Mouse (Mus musculus) kidney, postnatal 14 days (tissue): ENCODE results near the gene Oxsr1.
"Not testable (repeated sequence)": the region's sequence is repeated elsewhere in the genome, so short reads cannot be mapped to it uniquely, and the experiment has no call there.

Source experiments
- DNase-seq: peaks from one replicate; pipeline ENCODE4 v3.0.0; 2022; ENCODE audit warnings: mixed read lengths

The Oxsr1 gene

GRCm38 (mm10) chr9:119337842-119338241, 15.6 kb upstream of the Oxsr1 start:
- peak; percentile 43 for DNase-seq

GRCm38 (mm10) chr9:119335571-119335970, 13.3 kb upstream of the Oxsr1 start:
- DNase-seq, result no peak

- no peak for DNase-seq
Observed at GRCm38 (mm10) chr9:119334834-119335233, 12.6 kb upstream of the Oxsr1 start.

DNA sequence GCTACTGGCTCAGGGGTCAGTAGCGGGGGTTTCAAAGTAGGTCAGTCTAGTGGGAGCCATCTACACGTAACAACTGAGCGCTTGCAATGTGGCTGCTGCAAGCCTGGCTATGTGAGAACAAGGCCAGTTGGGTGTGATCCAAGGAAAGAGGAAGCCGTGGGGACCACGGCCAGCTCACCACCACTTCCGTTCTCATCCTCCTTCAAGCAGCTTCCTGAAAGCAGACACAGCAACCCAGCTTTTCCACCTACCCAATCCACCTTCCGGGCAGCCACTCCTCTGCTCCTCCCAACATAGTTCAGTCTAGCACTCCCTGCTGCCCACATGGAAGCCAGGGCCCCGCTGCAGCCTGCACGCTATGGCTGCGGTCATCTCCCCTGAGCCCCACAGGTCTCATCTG, 12.1 kb upstream of the Oxsr1 start:
- DNase-seq, result peak; percentile 80

DNA sequence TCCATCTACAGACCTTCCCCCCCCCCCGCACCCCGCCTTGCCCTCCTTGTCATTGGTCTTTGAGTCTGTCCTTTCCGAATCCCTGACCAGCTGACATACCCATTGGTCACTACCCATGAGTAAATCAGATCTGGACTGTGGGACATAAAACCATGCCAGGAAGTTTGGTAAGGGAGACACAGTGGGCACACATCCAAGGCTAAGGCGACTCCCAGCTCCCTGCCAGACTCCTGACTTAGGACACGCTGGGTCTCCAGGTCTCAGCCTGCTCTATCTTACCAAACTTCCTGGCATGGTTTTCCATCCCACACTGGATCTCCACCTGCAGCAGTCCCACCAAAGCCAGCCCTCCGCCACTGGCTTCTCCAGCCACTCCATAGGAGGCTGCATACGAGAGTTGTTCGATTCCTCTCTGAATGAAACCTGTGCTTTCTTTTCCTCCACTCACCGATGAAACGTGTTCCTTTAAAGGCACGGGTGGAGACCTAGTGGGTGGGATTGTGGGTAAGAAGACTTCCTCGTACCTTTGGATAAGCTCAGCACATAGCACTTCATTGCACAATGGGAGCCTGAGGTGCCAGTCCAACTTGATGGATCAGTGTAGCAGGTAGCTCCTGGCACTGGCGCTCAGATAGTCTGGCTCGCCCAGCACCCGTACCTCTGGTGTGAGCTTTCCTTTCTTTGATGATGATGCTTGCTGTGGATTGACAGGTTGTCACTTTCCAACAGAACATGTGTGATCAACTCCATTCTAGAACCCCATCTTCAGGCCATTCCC, 8.1 kb upstream of the Oxsr1 start:
- DNase-seq, result no peak

- DNase-seq, result no peak
Observed at GRCm38 (mm10) chr9:119328488-119328887, 6.3 kb upstream of the Oxsr1 start.

GRCm38 (mm10) chr9:119324130-119324529, 1.9 kb upstream of the Oxsr1 start:
- DNase-seq, result no peak

GRCm38 (mm10) chr9:119323260-119323645, 1.0 kb upstream of the Oxsr1 start:
- no peak for DNase-seq

DNA sequence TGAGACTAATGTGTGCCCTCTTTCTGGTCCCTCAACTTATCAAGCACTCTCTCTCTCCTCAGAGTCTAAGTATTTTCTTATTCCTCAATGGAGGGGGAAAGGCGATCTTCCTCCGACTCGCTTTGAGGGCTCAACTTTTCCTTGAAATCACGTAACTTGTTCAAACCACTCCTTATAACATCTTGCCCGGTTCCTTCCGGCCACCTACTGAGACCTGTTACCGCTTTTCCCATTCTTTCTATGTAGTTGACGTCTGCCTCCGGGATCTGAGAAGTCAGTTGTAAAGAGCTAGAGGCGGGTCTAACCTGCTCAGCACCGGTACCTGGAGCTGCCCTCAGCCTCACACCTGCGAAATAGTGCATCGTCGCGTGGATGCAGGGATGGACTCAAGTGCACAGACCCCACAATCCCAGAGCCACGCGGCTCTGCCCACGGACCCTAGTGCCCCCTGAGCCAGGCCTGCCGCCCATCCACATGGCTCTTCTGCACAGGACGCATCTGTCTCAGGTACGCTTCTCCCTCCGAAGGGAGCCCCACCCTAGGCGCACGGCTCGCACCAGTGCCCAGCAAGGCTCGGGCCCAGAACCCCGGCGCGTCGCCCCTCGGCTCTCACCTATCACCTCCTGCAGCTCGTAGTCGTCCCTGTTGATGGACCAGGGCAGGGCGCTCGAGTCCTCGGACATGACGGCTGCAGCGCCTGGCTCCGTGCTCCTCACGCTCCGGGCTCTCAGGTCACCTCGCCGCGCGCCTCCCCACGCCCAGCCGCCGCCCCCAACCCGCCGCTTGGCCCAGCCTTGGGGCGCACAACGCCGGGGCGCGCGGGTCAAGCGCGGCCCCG, 616 bp downstream of the Oxsr1 start:
- peak; percentile 23 for DNase-seq

DNA sequence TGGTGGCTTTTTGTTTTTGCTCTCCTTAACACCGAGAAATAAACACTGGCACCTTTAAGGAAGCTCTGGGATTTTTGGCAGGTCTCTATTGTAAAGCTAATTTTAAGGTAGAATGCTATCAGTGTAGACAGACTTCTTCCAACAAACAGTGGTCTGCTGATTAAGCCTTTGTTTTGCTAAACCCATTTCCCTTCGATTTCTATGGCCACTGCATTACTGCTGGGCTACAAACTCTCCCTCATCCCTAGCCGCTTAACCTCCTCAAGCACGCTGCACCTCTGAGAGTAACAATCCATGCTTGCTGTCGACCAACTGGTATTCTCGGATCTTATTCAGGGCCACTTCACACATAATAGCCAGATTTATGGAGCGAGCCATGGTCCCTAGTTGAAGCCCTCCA, 1.3 kb downstream of the Oxsr1 start:
- DNase-seq, result no peak

DNA sequence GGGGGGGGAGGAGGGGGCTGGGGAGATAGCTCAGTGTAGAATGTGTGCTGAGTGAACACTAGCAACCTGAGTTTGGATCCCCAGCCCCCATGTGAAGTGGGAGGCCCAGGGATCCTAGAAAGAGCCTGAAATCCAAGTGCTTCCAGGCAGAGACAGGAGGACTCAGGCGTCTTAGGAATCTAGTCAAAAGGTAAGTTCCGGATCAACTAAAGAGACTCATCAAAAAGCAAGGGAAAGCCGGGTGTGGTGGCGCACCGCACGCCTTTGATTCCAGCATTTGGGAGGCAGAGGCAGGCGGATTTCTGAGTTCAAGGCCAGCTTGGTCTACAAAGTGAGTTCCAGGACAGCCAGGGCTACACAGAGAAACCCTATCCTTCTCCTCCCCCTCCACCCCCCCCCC, 1.8 kb downstream of the Oxsr1 start:
- no peak for DNase-seq

- DNase-seq, result no peak
Observed at GRCm38 (mm10) chr9:119318891-119319290, 3.3 kb downstream of the Oxsr1 start.

DNA sequence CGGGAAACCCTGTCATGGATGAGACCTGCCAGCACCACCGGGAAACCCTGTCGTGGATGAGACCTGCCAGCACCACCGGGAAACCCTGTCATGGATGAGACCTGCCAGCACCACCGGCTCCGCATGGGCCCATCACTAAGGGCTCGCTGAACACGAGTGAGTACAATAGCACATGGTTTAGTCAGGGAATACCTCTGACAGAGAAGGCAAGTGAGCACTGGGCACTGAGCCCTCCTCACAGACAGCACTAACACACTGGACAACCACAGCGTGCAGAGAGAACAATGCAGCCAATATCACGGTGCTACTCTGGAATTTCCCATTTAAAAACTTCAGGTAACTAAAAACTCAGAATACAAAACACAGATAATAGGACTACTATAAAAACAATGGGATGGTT, 9.1 kb downstream of the Oxsr1 start:
- DNase-seq, result no peak

GRCm38 (mm10) chr9:119309067-119309466, 13.2 kb downstream of the Oxsr1 start:
- no peak for DNase-seq

DNA sequence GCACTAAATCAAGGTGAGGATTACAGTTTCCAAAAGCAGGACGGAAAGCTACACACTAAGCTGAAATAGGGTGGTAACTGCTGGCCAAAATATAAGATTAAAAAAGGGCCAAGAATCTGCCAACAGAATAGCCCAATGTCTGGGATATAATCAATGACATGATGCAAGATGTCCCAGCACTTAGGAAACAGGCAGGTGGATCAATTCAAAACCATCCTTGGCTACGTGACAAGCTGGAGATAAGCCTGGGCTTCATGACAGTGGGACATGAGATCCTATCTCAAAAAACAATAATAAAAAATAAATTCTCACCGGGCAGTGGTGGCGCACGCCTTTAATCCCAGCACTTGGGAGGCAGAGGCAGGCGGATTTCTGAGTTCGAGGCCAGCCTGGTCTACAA, 16.4 kb downstream of the Oxsr1 start:
- no peak for DNase-seq

DNA sequence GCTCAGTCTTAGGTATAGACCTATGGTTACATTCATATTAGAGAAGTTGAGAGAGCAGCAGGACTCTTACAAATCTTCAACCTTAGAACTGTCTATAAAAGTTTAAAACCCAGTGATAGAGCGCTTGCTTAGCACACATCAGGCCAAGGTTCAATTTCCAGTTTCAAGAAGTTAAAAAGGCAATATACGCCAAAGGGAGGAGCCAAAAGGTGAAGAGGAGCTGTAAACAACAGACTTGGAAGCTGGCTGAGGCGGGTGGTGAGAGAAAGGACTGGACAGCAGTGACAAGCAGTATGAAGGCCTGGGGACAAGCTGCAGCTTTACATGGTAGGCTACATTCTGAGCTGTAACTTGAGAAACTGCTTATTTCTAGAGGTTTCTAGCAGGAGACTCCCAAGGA, 23.7 kb downstream of the Oxsr1 start:
- DNase-seq, result peak; percentile 21

GRCm38 (mm10) chr9:119297696-119298095, 24.5 kb downstream of the Oxsr1 start:
- DNase-seq, result no peak

DNA sequence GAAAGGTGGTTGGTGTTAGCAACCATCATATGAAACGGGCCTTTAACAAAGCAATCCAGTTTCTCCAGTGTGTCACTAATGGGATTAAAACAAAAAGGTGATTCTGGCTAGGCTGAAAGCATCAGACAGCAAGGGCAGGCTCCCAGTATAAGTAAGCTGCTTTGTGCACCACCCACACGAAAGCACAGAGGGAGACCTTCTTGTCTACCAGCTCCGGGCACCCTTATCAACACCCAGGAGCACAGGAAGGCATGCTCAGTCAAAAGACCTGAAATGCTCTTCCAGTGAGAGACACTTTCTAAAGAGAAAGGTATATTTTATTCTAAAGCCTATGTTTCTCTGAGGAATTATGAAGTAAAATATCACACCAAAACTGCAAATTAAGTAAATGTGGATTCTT, 31.4 kb downstream of the Oxsr1 start:
- no peak for DNase-seq

DNA sequence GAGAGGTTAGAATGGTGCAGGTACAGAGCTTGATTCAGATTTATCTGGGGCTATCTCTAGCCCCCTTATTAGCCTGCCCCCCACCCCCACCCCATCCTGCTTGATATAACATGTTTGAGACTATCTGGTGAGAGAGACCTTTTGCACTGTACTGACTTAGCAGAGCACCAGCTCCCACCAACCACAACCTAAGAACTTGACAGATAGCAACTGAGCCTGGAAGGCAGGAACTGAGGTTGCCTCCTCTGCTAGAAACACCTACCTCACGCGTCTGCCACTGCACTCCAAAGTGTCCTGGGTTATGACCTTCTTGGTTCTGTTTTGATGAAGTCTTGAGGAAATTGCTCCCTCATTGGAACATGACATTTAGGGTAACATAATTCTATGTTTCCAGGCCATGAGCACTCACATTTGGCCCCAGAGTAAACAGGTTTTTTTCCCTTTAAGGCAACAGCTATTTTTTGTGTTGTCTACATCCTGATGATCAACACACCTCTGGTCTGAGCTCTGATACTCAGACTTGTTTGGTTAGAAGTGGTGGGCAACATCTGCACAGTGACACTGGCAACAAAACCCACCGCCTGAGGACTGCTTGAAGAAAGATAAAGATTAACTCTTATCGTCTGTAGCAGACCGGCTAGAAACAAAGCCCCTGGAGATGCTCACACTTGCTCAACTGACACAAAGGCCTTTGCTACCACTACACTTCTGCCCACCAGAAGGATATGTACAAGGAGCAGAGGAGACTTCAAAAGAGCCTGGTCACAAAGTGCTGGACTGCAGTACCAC, 41.1 kb downstream of the Oxsr1 start:
- DNase-seq, result no peak

GRCm38 (mm10) chr9:119278031-119278430, 44.2 kb downstream of the Oxsr1 start:
- no peak for DNase-seq

DNA sequence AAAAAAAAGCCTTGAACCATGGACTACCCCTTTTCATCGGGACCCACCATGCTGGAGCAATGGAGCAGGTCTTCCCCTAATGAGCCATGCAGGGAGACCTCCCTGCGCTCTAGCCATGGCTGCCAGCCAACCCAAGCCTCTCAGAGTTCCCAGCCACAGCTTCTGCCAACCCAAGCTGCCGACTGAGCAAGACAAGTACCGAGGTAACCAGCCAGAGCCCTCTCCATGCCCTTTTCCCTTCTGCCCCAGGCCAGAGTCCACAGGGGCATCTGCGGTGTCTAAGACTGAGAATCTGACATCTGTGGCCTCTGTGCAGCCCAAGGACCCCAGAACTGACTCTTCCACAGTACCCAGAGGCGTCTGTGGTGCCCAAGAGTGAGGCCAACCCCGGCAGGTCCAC, 45.9 kb downstream of the Oxsr1 start:
- peak; percentile 82 for DNase-seq

DNA sequence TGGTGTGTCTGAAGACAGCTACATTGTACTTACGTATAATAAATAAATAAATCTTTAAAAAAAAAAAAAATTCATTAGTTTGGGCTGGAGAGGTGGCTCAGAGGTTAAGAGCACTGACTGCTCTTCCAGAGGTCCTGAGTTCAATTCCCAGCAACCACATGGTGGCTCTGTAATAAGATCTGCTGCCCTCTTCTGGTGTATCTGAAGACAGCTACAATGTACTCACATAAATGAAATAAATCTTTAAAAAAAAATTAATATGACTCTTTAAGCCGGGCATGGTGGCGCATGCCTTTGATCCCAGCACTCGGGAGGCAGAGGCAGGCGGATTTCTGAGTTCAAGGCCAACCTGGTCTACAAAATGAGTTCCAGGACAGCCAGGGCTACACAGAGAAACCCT, 47.4 kb downstream of the Oxsr1 start:
- DNase-seq, result not testable (repeated sequence)

- no peak for DNase-seq
Observed at GRCm38 (mm10) chr9:119271496-119271895, 50.7 kb downstream of the Oxsr1 start.
